Mouse (Mus musculus) G1E (cell line): ENCODE results near the gene Dhx9.

Source experiments
- CTCF ChIP-seq: IDR thresholded peaks from 2 replicates; pipeline ENCODE4 v1.5.1; 2012; ENCODE audit warnings: low read depth, low read length, inconsistent platforms, mixed read lengths
- GATA1 ChIP-seq: IDR thresholded peaks from 2 replicates; pipeline ENCODE4 v1.6.1; 2012; ENCODE audit warnings: borderline replicate concordance, low read length, inconsistent platforms, mixed read lengths
- GATA2 ChIP-seq: IDR thresholded peaks from 2 replicates; pipeline ENCODE4 v1.6.1; 2012; ENCODE audit warnings: low read depth, low read length, inconsistent platforms, borderline replicate concordance
- POLR2AphosphoS5 ChIP-seq: IDR thresholded peaks from 2 replicates; pipeline ENCODE4 v1.6.1; 2012; ENCODE audit warnings: low read depth, low read length, inconsistent platforms; ENCODE audit not compliant: insufficient replicate concordance
- TAL1 ChIP-seq: conservative IDR thresholded peaks from 2 replicates; pipeline ENCODE4 v1.6.1; 2012; ENCODE audit warnings: low read depth, low read length, inconsistent platforms, mixed read lengths

DNA sequence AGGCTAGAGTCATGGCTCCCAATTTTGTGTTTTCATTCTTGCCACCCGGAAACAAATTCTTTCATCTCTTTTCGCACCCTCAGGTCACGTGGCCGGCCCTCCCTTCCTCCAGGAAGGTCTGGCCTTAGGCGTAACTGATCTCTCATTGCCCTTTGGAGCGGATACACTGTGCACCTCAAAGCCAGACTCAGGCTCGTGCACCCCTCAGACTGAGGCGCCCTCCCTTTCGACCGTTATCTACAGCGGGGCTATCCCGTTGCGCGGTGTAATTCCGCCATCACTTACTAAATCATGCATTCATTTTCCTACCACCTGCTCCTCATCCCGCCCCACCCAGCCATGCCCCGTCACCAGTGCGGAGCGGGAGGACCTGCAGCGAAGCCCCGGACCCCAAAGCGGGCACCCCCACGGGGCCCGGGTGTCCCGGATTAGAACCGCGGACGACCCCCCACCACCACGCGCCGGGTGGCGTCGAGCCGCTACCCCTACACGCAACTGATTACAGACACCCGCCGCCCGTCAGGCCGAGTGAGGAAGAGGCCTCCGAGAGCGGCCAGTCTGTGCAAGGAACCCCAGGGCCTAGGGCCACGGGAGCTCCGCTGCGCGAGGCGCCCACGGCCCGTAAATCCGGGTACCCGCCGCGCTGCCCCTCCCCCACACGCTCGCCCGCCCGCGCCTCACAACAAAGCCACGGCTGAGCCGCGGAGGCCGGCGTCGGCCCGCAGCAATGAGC is 527 bp downstream of the Dhx9 start:
- TF ChIP-seq POLR2AphosphoS5 (no peak), CTCF (no peak), TAL1 (no peak), GATA2 (no peak), GATA1 (no peak)
